Mouse (Mus musculus) brain, embryonic 14.5 days (tissue): ENCODE results near the gene B4galt5.

Experiments
- CTCF ChIP-seq: fragments of 200-500 bp; IDR thresholded peaks from 2 replicates; pipeline ENCODE4 v1.5.1; 2012; ENCODE audit warnings: inconsistent platforms, mild to moderate bottlenecking, moderate library complexity, borderline replicate concordance; ENCODE audit not compliant: insufficient read depth, insufficient read length; ENCODE audit errors: extremely low read depth
- POLR2A ChIP-seq: fragments of 200-500 bp; IDR thresholded peaks from 2 replicates; pipeline ENCODE4 v1.6.1; 2012; ENCODE audit warnings: mild to moderate bottlenecking, inconsistent platforms, borderline replicate concordance; ENCODE audit not compliant: poor library complexity, insufficient read depth, insufficient read length, severe bottlenecking; ENCODE audit errors: extremely low read depth

- no peak for TF ChIP-seq POLR2A
- TF ChIP-seq CTCF = no peak
Observed at GRCm38 (mm10) chr2:167292151-167292591, 56.8 kb downstream of the B4galt5 start.
